Mouse (Mus musculus) lung, adult 18-20 months (tissue): ENCODE data around the gene Wnt10b.

Experiments used
- DNase-seq, 2 experiments: peaks; one replicate each; pipeline ENCODE4 v3.0.0; 2022; ENCODE audit warnings: mixed read lengths in 2 of 2

Gene Wnt10b

GRCm38 (mm10) chr15:98771813-98772425 is 6.0 kb downstream of the Wnt10b start:
- no peak for DNase-seq

DNA sequence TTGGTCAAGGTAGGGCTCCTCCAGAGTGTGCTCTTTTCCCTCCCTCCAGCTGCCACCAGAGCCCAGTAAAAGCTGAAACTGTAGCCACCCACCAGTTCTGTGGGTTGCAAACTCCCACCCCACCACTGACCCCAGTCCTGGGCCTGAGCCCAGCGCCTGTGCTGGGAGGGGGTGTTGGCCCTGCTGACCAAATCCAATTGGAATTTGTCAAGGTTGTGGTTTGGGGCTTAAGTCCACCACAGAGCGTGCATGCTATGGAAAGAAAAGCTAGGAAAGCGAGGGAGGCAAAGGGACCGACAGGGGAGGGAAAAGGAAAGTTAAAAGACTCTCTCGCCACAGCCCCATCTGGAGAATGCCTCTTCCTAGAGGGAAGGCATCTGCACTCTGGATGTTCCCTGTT is 9.7 kb downstream of the Wnt10b start:
- no peak for DNase-seq

GRCm38 (mm10) chr15:98765929-98766328 is 12.0 kb downstream of the Wnt10b start:
- DNase-seq = no peak

- DNase-seq = peak; percentile 96 to 98
Observed at GRCm38 (mm10) chr15:98762670-98763529, 15.1 kb downstream of the Wnt10b start, which contains the start of gene Arf3. Gene Arf3 (minus strand): TSS chr15:98763214.

GRCm38 (mm10) chr15:98762201-98762621 is 15.7 kb downstream of the Wnt10b start:
- peak; percentile 86 to 88 for DNase-seq

- no peak for DNase-seq
Observed at GRCm38 (mm10) chr15:98754125-98754524, 23.8 kb downstream of the Wnt10b start.

- no peak for DNase-seq
Observed at GRCm38 (mm10) chr15:98753021-98753423, 24.9 kb downstream of the Wnt10b start.

- DNase-seq = no peak
Observed at GRCm38 (mm10) chr15:98749093-98749492, 28.9 kb downstream of the Wnt10b start.

GRCm38 (mm10) chr15:98747296-98747695 is 30.7 kb downstream of the Wnt10b start:
- no peak for DNase-seq

DNA sequence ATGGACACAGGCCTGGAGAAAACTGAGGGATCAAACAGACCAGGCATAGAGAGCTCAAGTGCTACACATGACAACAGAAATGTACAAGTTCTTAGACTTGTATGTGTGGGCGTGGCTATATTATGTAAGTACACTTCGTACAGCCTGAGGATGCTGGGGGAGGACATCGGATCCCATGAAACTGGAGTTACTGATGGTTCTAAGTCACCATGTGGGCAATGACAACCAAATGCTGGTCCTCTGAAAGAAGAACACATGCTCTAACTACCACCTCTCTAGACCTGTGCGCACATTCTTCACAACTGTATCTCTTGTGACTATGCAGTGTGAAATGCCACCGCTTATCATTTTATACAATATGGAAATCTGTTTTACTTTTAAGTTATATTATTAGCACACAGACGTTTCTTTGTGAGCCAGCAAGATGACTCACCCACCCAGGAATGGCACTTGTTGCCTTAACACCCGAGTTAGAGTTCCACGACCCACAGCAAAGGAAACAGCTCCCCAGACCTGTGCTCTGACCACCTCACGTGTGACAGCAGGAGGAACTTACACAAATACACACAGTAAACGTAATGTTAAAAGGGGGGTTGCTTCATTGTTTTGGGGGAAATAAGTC is 31.5 kb downstream of the Wnt10b start:
- DNase-seq = peak in 1 of 2 experiments; percentile 19

GRCm38 (mm10) chr15:98743863-98744262 is 34.1 kb downstream of the Wnt10b start:
- DNase-seq = peak in 1 of 2 experiments; percentile 31

DNA sequence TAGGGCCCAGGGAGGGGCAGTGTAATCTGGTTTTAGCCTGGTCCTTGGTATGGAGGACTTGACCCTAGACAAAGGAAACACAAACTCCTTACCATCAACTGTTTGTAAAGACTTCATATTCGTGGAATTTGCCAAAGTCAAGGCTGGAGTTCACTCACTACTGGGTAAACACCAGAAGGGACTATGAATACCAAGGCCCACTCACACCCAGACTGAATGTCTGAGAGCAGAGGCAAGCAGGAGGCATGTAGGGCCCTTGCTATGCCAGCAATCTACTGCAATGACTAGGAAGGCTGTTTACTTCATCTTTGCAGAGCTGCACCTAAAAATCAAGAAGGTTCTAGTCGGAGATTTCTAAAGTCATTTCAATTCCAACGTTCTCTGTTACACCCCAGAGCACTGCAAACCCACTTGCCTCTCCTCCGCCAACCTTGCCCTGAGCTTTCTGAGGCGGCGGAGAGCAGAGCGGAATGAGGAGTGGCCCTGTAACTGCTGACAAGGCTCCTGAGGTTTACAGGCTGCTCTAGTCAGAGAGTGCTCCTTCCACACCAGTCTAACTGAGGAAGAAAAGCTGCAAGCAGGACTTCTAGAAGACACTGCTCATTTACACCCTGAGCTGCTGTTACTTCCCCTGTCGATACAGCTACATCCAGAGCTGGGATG is 35.1 kb downstream of the Wnt10b start:
- peak; percentile 48 to 58 for DNase-seq

- DNase-seq = no peak
Observed at GRCm38 (mm10) chr15:98740219-98740618, 37.7 kb downstream of the Wnt10b start.

GRCm38 (mm10) chr15:98738796-98739195 is 39.2 kb downstream of the Wnt10b start:
- DNase-seq = no peak

- DNase-seq = peak in 1 of 2 experiments; percentile 37
Observed at GRCm38 (mm10) chr15:98737881-98738280, 40.1 kb downstream of the Wnt10b start.

- peak; percentile 30 to 41 for DNase-seq
Observed at GRCm38 (mm10) chr15:98736521-98736920, 41.4 kb downstream of the Wnt10b start.

DNA sequence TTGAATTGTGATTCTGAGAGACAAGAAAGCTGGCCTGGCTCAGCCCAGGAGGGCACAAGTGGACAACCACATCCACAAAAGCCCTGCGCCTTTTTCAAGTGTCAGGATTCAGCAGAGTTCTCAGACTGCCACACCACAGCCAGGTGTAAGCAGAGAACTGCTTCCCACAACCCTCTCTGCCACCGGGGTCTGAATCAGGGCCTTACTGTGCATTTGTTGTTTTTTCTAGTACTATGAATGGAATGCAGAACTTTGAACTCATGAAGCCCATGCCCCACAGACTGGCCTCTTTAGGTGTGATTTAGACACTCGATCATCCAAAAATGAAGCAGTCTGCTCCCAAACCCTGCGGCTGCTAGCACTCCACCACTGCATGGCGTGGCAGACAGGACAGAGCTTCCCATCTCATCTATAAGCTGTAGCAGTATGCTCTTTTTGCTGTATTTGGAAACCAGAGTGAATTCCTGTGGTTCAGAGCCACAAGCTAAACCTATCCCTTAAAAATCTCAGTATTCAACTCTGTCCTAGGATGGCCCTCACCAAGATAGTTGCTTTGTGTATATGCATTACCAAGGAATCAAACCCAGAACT is 43.9 kb downstream of the Wnt10b start:
- no peak for DNase-seq

GRCm38 (mm10) chr15:98733370-98733769 is 44.6 kb downstream of the Wnt10b start:
- no peak for DNase-seq

- no peak for DNase-seq
Observed at GRCm38 (mm10) chr15:98732006-98732531, 45.9 kb downstream of the Wnt10b start.

- no peak for DNase-seq
Observed at GRCm38 (mm10) chr15:98730790-98731189, 47.2 kb downstream of the Wnt10b start.

DNA sequence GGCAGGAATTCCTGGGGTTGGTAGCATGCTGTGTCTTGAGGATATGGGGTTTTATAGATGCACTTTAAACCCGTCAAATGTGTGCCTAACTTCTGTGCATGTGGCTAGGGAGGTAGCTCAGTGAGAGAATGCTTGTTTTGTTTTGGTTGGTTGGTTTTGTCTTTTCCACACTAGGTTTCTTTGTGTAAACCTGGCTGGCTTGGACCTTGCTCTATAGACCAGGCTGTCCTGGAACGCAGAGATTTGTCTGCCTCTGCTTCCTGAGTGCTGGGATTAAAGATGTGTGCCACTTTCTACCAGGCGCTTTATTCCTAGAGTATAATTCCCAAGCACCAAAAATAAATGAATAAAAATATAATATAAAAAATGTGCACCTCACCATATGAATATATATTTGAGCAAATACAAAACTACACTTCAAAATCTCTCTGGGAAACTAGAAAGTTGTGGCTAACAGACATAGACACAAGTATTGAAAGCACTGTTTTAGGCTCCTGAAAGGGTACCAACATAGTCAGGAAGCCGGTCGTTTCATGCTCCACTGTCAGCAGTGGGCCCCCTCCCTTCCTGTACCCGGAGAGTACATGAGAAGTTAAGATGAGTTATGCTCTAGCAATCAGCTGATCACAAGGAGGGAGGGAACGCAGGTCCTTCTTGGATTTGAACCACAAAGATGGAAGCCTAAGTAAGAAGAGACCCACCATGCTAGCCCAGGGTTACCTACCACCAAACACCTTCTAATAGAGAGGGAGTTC is 48.0 kb downstream of the Wnt10b start:
- no peak for DNase-seq

- DNase-seq = no peak
Observed at GRCm38 (mm10) chr15:98728366-98728765, 49.6 kb downstream of the Wnt10b start.
